Mouse (Mus musculus): ENCODE data around the gene Kpna6. TPM values are rescaled to one million over a fixed set of nuclear protein-coding genes. Genes with fewer than 3 reads are reported as not detected.

Kpna6 gene
- polyA plus RNA-seq, 1 experiment from 2014 or later: 14.2 TPM

DNA sequence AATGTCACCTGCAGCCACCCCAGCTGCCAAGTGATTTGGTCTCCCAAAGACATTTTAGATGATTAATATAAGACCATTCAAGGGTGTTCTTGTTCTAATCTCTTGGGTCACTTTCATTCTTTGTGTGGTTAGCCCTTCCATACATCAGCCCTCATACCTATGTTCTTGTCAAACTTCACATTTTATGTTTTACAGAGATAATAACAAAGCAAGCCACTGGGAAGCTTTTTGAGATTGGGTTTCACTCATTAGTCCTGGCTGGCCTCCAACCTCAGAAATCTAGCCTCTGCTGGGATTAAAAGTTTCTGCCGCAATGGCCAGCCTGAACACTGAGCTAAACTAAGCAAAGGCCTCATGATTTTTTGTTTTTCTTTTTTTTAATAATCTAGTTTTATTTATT is 27.6 kb upstream of the Kpna6 start:
- H3K27me3 ChIP-seq (ENCODE audit: control insufficient read depth, insufficient read depth, low read length): no peaks in the 10 kb centered on the region
- peaks cover 32% of the 10 kb centered on the region for H3K36me3 ChIP-seq (ENCODE audit: control insufficient read depth, insufficient read depth, low read length)
- no peaks in the 10 kb centered on the region for H3K9me3 ChIP-seq (ENCODE audit: control insufficient read depth, low read length)
- no peak overlapping the region for H3K9ac ChIP-seq (ENCODE audit: low read length)
- H3K4me2 ChIP-seq (ENCODE audit: low read length): no peak overlapping the region
- WGBS: 73% methylated on average over 1 of the region's 1 CpGs
- H3K4me1 ChIP-seq (ENCODE audit: control insufficient read depth in 2 of 2, insufficient read depth in 2 of 2, low read length in 2 of 2): peaks cover 17 to 35% of the 10 kb centered on the region in 2 experiments
- no peak overlapping the region for H3K4me3 ChIP-seq (ENCODE audit: control insufficient read depth in 1 of 2, insufficient read depth in 1 of 2, low read depth in 1 of 2, low read length in 2 of 2)
- no peak overlapping the region for H3K27ac ChIP-seq (replicated peaks in 1 of 2; ENCODE audit: control insufficient read depth in 1 of 2, insufficient read depth in 1 of 2, low read depth in 2 of 2, low read length in 2 of 2)
- ATAC-seq (ENCODE audit: insufficient number of reproducible peaks, insufficient read depth, low FRiP score, low read depth): no peak

DNA sequence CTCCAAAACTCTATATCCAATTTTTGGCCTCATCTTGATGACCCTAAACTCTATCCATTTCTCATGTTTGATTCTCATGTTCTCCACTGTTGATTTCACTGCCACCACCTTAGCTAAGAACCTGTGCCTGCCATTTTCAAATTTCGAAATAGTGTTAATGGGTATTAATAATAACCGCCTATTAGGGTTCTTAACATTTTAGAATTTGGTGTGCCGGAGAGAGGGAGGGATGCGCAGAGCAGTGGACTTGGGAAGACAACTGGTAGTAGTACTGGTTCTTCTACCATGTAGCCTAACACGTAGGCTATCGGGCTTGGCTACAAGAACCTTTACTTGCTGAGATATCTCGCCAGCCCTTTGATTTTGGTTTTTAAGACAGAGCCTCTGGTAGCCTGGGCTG is 24.6 kb upstream of the Kpna6 start:
- H3K36me3 ChIP-seq (ENCODE audit: control insufficient read depth, insufficient read depth, low read length): peaks cover 28% of the 10 kb centered on the region

DNA sequence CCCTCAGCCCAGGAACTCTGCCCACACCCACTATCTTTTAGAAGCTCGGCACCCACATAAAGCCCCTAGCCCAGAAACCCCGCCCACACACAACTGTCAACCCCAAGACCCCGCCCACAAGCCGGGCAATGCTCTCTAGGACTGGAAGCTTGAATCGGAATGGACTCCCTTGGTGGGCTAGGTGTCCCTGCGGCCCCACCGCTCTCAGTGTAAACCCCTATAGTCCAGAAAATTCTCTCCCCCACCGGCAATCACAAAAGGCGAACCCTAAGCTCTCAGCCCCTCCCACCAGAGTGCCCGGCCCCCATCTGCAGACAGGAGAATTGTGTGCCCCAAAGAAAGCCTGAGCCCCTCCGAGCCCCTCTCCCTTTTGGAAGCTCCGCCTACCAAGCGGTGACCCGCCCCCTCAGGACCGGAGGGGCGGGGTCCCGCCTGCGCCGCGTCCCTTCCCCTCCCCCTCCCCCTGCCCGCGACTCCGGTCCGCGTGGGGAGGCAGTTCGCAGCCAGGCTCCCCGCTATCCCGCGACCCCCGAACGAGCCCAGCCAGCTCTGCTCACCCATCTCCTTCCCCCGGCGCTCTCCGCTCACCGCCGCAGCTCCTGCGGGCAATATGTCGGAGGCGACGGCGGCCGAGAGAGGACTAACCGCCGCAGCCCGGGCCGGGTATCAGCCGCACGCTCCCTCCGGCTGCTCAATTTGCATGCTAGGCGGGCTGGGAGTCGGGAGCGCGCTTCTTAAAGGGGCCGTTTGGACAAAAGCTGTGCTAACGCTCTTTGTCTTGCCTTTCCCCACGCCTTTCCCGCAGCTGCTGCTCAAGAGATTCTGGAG is 23.8 kb upstream of the Kpna6 start, which contains the start of gene Tmem39b:
Gene Tmem39b, minus strand, starts transcription at position 681 of the 828 bp plus-strand sequence.
- peak within 1 kb of the TSS; percentile 79 for H3K4me2 ChIP-seq (ENCODE audit: low read length)
- H3K36me3 ChIP-seq (ENCODE audit: control insufficient read depth, insufficient read depth, low read length): peaks cover 29% of the 10 kb centered on the region
- H3K9ac ChIP-seq (ENCODE audit: low read length): peak within 1 kb of the TSS; percentile 84
- H3K4me1 ChIP-seq (ENCODE audit: control insufficient read depth in 2 of 2, insufficient read depth in 2 of 2, low read length in 2 of 2): peaks cover 2 to 8% of the 10 kb centered on the region in 2 experiments; a peak in 3 of 4 replicates
- no peaks in the 10 kb centered on the region for H3K9me3 ChIP-seq (ENCODE audit: control insufficient read depth, low read length)
- 1% methylated on average over 57 of the region's 57 CpGs for WGBS
- H3K27me3 ChIP-seq (ENCODE audit: control insufficient read depth, insufficient read depth, low read length): no peaks in the 10 kb centered on the region
- peak; percentile 88 for ATAC-seq (ENCODE audit: insufficient number of reproducible peaks, insufficient read depth, low FRiP score, low read depth)
- peak within 1 kb of the TSS; percentile 83 for H3K27ac ChIP-seq (replicated peaks in 1 of 2; ENCODE audit: control insufficient read depth in 1 of 2, insufficient read depth in 1 of 2, low read depth in 2 of 2, low read length in 2 of 2)
- H3K4me3 ChIP-seq (ENCODE audit: control insufficient read depth in 1 of 2, insufficient read depth in 1 of 2, low read depth in 1 of 2, low read length in 2 of 2): peak within 1 kb of the TSS; percentile 72 to 79

More for the DNA sequence above, 24.6 kb upstream of the Kpna6 start:
- H3K4me2 ChIP-seq (ENCODE audit: low read length): peak overlapping the region; percentile 79
- ATAC-seq (ENCODE audit: insufficient number of reproducible peaks, insufficient read depth, low FRiP score, low read depth): no peak
- H3K4me3 ChIP-seq (ENCODE audit: control insufficient read depth in 1 of 2, insufficient read depth in 1 of 2, low read depth in 1 of 2, low read length in 2 of 2): peak overlapping the region in 1 of 2 experiments; percentile 79; a peak in 2 of 4 replicates
- 79% methylated on average over 7 of the region's 7 CpGs for WGBS
- no peaks in the 10 kb centered on the region for H3K9me3 ChIP-seq (ENCODE audit: control insufficient read depth, low read length)
- H3K27me3 ChIP-seq (ENCODE audit: control insufficient read depth, insufficient read depth, low read length): no peaks in the 10 kb centered on the region
- peaks cover 9 to 17% of the 10 kb centered on the region in 2 experiments for H3K4me1 ChIP-seq (ENCODE audit: control insufficient read depth in 2 of 2, insufficient read depth in 2 of 2, low read length in 2 of 2)
- H3K27ac ChIP-seq (replicated peaks in 1 of 2; ENCODE audit: control insufficient read depth in 1 of 2, insufficient read depth in 1 of 2, low read depth in 2 of 2, low read length in 2 of 2): peak overlapping the region; percentile 83; a peak in 3 of 4 replicates
- H3K9ac ChIP-seq (ENCODE audit: low read length): peak overlapping the region; percentile 84

DNA sequence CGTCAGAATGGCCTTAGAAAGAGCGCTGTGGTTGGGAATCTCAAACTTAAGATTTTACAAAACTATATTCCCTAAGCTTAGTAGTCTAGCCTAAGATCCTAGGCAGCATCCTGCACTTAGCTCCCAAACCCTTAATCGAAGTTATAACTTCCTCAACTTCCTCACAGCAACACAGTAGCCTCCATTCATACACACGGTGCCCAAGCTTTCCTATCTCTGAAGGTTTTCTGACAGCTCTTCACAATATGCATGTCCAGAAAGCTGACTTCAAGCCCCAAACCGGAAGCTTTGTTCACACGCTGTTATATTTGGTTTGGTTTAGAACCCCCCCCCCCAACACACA is 23.2 kb upstream of the Kpna6 start:
- Histone ChIP-seq H3K27ac (replicated peaks in 1 of 2; ENCODE audit: control insufficient read depth in 1 of 2, insufficient read depth in 1 of 2, low read depth in 2 of 2, low read length in 2 of 2) (peak overlapping the region in 1 of 2 experiments; percentile 83; a peak in 2 of 4 replicates), H3K27me3 (ENCODE audit: control insufficient read depth, insufficient read depth, low read length) (no peaks in the 10 kb centered on the region), H3K36me3 (ENCODE audit: control insufficient read depth, insufficient read depth, low read length) (peaks cover 33% of the 10 kb centered on the region), H3K9ac (ENCODE audit: low read length) (peak overlapping the region; percentile 84), H3K4me3 (ENCODE audit: control insufficient read depth in 1 of 2, insufficient read depth in 1 of 2, low read depth in 1 of 2, low read length in 2 of 2) (peak overlapping the region; percentile 72 to 79), H3K4me2 (ENCODE audit: low read length) (peak overlapping the region; percentile 79), H3K9me3 (ENCODE audit: control insufficient read depth, low read length) (no peaks in the 10 kb centered on the region), H3K4me1 (ENCODE audit: control insufficient read depth in 2 of 2, insufficient read depth in 2 of 2, low read length in 2 of 2) (peaks cover 2 to 7% of the 10 kb centered on the region in 2 experiments; a peak in 3 of 4 replicates)
- ATAC-seq (ENCODE audit: insufficient number of reproducible peaks, insufficient read depth, low FRiP score, low read depth): no peak
- WGBS: 27% methylated on average over 6 of the region's 6 CpGs

DNA sequence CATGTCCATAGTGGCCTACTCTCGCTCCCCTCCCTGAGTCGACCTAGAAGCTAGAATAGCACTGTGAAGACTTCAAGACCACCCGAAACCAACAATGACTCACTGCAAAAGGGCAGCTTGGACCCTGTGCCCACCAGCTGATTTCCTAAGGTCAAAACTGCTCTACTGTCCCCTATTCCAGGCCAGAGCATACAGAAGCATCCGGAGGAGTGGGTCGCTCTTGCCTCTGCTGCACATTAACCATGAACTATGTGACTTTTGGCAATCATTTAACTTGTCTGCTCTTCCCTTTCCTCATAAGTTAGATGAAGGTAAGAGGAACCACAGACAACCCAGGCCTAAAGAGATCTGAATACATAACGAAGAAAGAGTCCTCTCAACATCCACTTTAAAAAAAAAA is 12.0 kb upstream of the Kpna6 start:
- no peak for ATAC-seq (ENCODE audit: insufficient number of reproducible peaks, insufficient read depth, low FRiP score, low read depth)
- Histone ChIP-seq H3K27ac (replicated peaks in 1 of 2; ENCODE audit: control insufficient read depth in 1 of 2, insufficient read depth in 1 of 2, low read depth in 2 of 2, low read length in 2 of 2) (no peak overlapping the region), H3K27me3 (ENCODE audit: control insufficient read depth, insufficient read depth, low read length) (no peaks in the 10 kb centered on the region), H3K4me2 (ENCODE audit: low read length) (no peak overlapping the region), H3K9me3 (ENCODE audit: control insufficient read depth, low read length) (no peaks in the 10 kb centered on the region), H3K4me1 (ENCODE audit: control insufficient read depth in 2 of 2, insufficient read depth in 2 of 2, low read length in 2 of 2) (no peaks in the 10 kb centered on the region), H3K4me3 (ENCODE audit: control insufficient read depth in 1 of 2, insufficient read depth in 1 of 2, low read depth in 1 of 2, low read length in 2 of 2) (no peak overlapping the region), H3K36me3 (ENCODE audit: control insufficient read depth, insufficient read depth, low read length) (peaks cover 92% of the 10 kb centered on the region), H3K9ac (ENCODE audit: low read length) (no peak overlapping the region)
- WGBS: 91% methylated on average over 6 of the region's 6 CpGs

DNA sequence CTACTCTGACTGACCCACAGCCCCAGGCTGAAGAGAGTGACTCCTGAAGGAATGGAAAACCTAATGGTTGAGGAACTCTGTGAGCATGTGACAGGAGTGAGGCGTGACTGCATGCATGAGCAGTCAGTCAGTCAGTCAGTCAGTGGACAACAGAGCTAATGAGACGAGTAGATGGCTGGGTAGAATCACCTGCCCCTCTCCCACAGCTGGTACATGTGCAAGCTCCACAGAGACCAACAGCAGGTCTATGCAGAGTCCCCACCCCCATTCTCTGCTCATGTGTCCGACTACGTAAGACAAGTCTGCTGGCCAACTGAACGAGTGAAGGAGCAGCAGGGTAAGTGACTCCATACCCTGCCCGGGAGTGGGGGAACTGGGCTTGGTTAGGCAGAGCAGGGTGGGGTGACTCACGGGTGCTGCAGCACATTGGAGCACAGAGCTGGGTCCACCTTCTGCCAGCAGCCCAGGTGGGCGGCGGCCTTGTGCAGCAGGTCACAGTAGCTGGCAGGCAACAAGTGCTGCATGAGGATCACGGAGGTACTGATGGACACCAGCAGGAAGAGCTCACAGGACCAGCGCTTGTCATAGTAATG is 11.4 kb upstream of the Kpna6 start:
- Histone ChIP-seq H3K4me1 (ENCODE audit: control insufficient read depth in 2 of 2, insufficient read depth in 2 of 2, low read length in 2 of 2) (no peaks in the 10 kb centered on the region), H3K4me3 (ENCODE audit: control insufficient read depth in 1 of 2, insufficient read depth in 1 of 2, low read depth in 1 of 2, low read length in 2 of 2) (no peak overlapping the region), H3K9ac (ENCODE audit: low read length) (no peak overlapping the region), H3K27ac (replicated peaks in 1 of 2; ENCODE audit: control insufficient read depth in 1 of 2, insufficient read depth in 1 of 2, low read depth in 2 of 2, low read length in 2 of 2) (no peak overlapping the region), H3K9me3 (ENCODE audit: control insufficient read depth, low read length) (no peaks in the 10 kb centered on the region), H3K36me3 (ENCODE audit: control insufficient read depth, insufficient read depth, low read length) (peaks cover 90% of the 10 kb centered on the region), H3K4me2 (ENCODE audit: low read length) (no peak overlapping the region), H3K27me3 (ENCODE audit: control insufficient read depth, insufficient read depth, low read length) (no peaks in the 10 kb centered on the region)
- no peak for ATAC-seq (ENCODE audit: insufficient number of reproducible peaks, insufficient read depth, low FRiP score, low read depth)
- 88% methylated on average over 11 of the region's 11 CpGs for WGBS

DNA sequence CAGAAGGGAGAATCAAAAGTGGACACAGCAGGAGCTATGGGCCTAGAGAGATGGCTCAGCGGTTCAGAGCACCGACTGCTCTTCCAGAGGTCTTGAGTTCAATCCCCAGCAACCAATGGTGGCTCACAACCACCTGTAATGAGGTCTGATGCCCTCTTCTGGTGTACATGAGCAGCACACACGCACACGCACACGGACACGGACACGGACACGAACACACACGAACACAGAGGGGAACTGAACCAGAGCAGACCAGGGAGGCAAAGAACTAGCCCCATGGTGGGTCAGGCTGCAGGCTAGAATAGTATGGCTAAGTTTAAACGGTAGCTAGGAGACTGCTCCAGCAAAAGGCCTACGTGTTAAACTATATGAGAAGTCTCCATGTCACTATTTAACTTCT is 9.3 kb upstream of the Kpna6 start:
- H3K9me3 ChIP-seq (ENCODE audit: control insufficient read depth, low read length): no peaks in the 10 kb centered on the region
- H3K27me3 ChIP-seq (ENCODE audit: control insufficient read depth, insufficient read depth, low read length): no peaks in the 10 kb centered on the region
- H3K4me3 ChIP-seq (ENCODE audit: control insufficient read depth in 1 of 2, insufficient read depth in 1 of 2, low read depth in 1 of 2, low read length in 2 of 2): no peak overlapping the region
- WGBS: 96% methylated on average over 11 of the region's 11 CpGs
- H3K36me3 ChIP-seq (ENCODE audit: control insufficient read depth, insufficient read depth, low read length): peaks cover 89% of the 10 kb centered on the region
- H3K4me2 ChIP-seq (ENCODE audit: low read length): no peak overlapping the region
- H3K4me1 ChIP-seq (ENCODE audit: control insufficient read depth in 2 of 2, insufficient read depth in 2 of 2, low read length in 2 of 2): no peaks in the 10 kb centered on the region
- H3K9ac ChIP-seq (ENCODE audit: low read length): no peak overlapping the region
- H3K27ac ChIP-seq (replicated peaks in 1 of 2; ENCODE audit: control insufficient read depth in 1 of 2, insufficient read depth in 1 of 2, low read depth in 2 of 2, low read length in 2 of 2): no peak overlapping the region
- no peak for ATAC-seq (ENCODE audit: insufficient number of reproducible peaks, insufficient read depth, low FRiP score, low read depth)

Measured in heart, embryonic 14.5 days (tissue).